Mouse (Mus musculus) midbrain, embryonic 14.5 days (tissue): Measurements from ENCODE around the gene Fam222b. TPM values are rescaled to one million over a fixed set of nuclear protein-coding genes. Genes with fewer than 3 reads are reported as not detected.
A peak's percentile ranks its signal among the peaks of the same experiment; 100 is the strongest.
"Not testable (repeated sequence)": the region's sequence is repeated elsewhere in the genome, so short reads cannot be mapped to it uniquely, and the experiment has no call there.

Experiments used
- ATAC-seq: fragments of 200-750 bp; cut with Nextera tagmentation; 2 replicates; pipeline ENCODE4 v1.8.0; 2017; ENCODE audit warnings: moderate number of reproducible peaks, moderate library complexity; ENCODE audit not compliant: low FRiP score, low TSS enrichment
- DNase-seq: peaks from one replicate; pipeline ENCODE4 v3.0.0-alpha.2; 2015
- H3K27ac ChIP-seq: fragments of 300-500 bp; sonication (generic); replicated peaks from 2 replicates; pipeline ENCODE4 v1.5.1; 2014; ENCODE audit warnings: mild to moderate bottlenecking, low read depth, low read length, moderate library complexity
- H3K27me3 ChIP-seq: fragments of 300-500 bp; sonication (generic); 2 replicates; pipeline ENCODE4 v1.6.1; 2014; ENCODE audit warnings: low read length, control low read depth, mixed read lengths; ENCODE audit not compliant: control insufficient read depth, insufficient read depth
- H3K36me3 ChIP-seq: fragments of 300-500 bp; sonication (generic); 2 replicates; pipeline ENCODE4 v1.6.1; 2014; ENCODE audit warnings: low read length, control low read depth; ENCODE audit not compliant: control insufficient read depth, insufficient read depth
- H3K4me1 ChIP-seq: fragments of 300-500 bp; sonication (generic); 2 replicates; pipeline ENCODE4 v1.6.1; 2014; ENCODE audit warnings: mild to moderate bottlenecking, antibody characterized with exemption, low read length, control low read depth; ENCODE audit not compliant: control insufficient read depth, insufficient read depth
- H3K4me2 ChIP-seq: fragments of 300-500 bp; sonication (generic); 2 replicates; pipeline ENCODE4 v1.6.1; 2014; ENCODE audit warnings: mild to moderate bottlenecking, low read length, moderate library complexity
- H3K4me3 ChIP-seq: fragments of 300-500 bp; sonication (generic); replicated peaks from 2 replicates; pipeline ENCODE4 v1.5.1; 2014; ENCODE audit warnings: low read depth, low read length
- H3K9ac ChIP-seq: fragments of 300-500 bp; sonication (generic); replicated peaks from 2 replicates; pipeline ENCODE4 v1.6.1; 2014; ENCODE audit warnings: mild to moderate bottlenecking, low read length, moderate library complexity
- H3K9me3 ChIP-seq: fragments of 300-500 bp; sonication (generic); 2 replicates; pipeline ENCODE4 v1.6.1; 2016; ENCODE audit warnings: low read length, control low read depth, mixed read lengths; ENCODE audit not compliant: control insufficient read depth
- WGBS: fragments of 180-500 bp; shearing (Covaris S2); extraction: QIAGEN DNeasy Blood & Tissue Kit; methylation state at CpG from one replicate; pipeline ENCODE4 v1.1.7; 2014; 5-methylcytosine and 5-hydroxymethylcytosine counted together
- polyA plus RNA-seq: library from polyadenylated mRNA; unstranded; fragments of >200 nt; fragmentation: Nextera tagmentation; extraction: Ambion mirVana; gene quantifications from 2 replicates; pipeline ENCODE4 v1.2.1, GENCODE M21; 2014

Fam222b gene
- polyA plus RNA-seq: 29.3 and 30.4 TPM in 2 replicates

DNA sequence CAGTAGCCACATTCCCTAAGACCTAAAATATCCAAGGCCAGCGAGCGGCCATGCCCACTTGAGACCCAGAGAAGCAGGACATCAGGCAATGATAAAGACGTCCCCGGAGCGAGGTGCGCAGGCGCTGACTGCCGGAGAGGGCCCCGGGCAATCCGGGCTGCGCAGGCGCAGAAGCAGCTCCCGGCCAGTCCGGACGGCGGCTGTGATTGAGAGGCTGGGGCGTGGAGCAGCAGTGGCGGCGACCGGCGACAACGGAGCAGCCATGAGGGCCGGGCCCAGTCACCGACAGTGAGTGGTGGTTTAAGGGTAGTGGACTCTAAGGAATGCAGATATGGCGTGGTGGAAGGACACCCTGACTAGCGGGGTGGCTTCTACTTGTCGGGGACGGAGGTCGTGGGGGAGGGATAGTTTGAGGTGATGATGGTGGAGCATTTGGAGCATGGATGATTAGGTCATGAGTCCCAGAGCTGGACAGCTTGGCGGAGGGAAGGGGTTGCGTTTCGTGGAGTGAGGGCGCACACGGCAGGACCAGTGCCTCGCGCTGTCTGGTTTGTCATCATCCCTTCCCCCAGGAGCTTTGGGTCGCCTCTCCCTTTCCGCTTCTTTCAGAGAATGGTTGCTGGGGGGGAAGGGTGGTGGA lies at the start of gene Fam222b:
Gene Fam222b, plus strand, starts transcription at position 157 of the 640 bp plus-strand sequence.
- H3K4me3 ChIP-seq: peak within 1 kb of the TSS; percentile 83
- peak; percentile 96 for DNase-seq
- peak; percentile 88 for ATAC-seq
- under 1% methylated on average over 38 of the region's 38 CpGs for WGBS
- peak within 1 kb of the TSS; percentile 82 for H3K9ac ChIP-seq
- peaks cover 23% of the 10 kb centered on the region for H3K4me1 ChIP-seq
- no peaks in the 10 kb centered on the region for H3K36me3 ChIP-seq
- H3K27me3 ChIP-seq: no peaks in the 10 kb centered on the region
- H3K27ac ChIP-seq: peak within 1 kb of the TSS; percentile 83
- peak within 1 kb of the TSS; percentile 68 for H3K4me2 ChIP-seq
- H3K9me3 ChIP-seq: no peaks in the 10 kb centered on the region

DNA sequence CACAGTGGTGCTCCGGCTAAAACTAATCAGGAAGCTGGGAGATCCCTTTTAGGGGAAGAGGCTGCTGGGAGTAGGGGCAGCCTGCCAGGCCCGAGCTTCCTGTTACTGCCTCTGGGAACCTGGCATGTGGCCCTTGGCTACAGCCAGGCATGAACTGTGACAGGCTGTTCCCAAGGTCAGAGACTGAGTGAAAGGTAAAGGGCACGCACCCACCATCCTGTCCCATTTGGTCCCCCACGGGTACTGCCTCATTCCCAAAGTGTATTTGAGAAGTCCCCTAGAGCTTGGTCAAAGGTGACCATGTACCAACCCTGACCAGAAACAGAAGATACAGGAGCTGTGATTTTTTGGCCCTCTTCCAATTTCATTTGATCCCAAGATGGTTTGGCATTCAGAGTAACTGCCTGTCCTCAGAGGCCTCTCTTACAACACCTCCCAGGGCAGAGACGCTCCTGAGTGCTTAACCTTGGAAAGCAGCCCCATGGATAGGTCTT lies 49.7 kb upstream of the Fam222b start:
- Histone ChIP-seq H3K4me1 (no peaks in the 10 kb centered on the region), H3K9me3 (no peaks in the 10 kb centered on the region), H3K9ac (no peak overlapping the region), H3K36me3 (peaks cover 4% of the 10 kb centered on the region; the same call in 1 of the 2 replicates), H3K27ac (no peak overlapping the region), H3K4me3 (no peak overlapping the region), H3K27me3 (no peaks in the 10 kb centered on the region), H3K4me2 (no peak overlapping the region)
- ATAC-seq (no peak), DNase-seq (peak; percentile 19)
- WGBS: 87% methylated on average over 5 of the region's 5 CpGs

- not testable (repeated sequence) for H3K9me3 ChIP-seq, ATAC-seq, H3K4me2 ChIP-seq, H3K4me1 ChIP-seq, H3K27me3 ChIP-seq, DNase-seq, H3K9ac ChIP-seq, H3K27ac ChIP-seq, H3K4me3 ChIP-seq
- 100% methylated on average over 3 of the region's 4 CpGs for WGBS
- peaks cover 31% of the 10 kb centered on the region for H3K36me3 ChIP-seq
These were observed 45.8 kb upstream of the Fam222b start for GRCm38 (mm10) chr11:78048637-78049036.

GRCm38 (mm10) chr11:78053078-78053477 lies 41.4 kb upstream of the Fam222b start:
- H3K4me1 ChIP-seq: no peaks in the 10 kb centered on the region
- no peak overlapping the region for H3K4me2 ChIP-seq
- WGBS: 95% methylated on average over 8 of the region's 8 CpGs
- no peak for DNase-seq
- no peak overlapping the region for H3K9ac ChIP-seq
- ATAC-seq: no peak
- H3K4me3 ChIP-seq: no peak overlapping the region
- peaks cover 75% of the 10 kb centered on the region for H3K36me3 ChIP-seq
- H3K27me3 ChIP-seq: no peaks in the 10 kb centered on the region
- H3K9me3 ChIP-seq: no peaks in the 10 kb centered on the region
- H3K27ac ChIP-seq: no peak overlapping the region

DNA sequence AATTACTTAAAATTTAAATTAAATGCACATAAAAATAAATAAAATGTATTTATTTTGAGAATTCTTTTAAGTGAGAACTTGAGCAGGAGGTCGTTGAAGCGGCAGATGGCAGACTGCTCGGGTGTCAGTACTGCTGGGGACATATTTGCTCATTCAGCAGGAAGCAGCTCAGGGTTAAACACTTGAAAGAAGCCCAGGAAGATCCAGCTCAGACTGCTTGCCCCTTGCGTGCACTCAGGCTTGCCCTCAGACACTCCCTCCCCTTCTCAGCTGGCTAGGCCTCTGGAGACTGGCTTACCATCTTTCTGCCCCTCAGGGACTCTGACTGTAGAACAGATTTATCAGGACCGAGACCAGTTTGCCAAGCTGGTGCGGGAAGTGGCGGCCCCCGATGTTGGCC lies 37.5 kb upstream of the Fam222b start:
- H3K36me3 ChIP-seq: peaks cover 80% of the 10 kb centered on the region
- no peak overlapping the region for H3K4me3 ChIP-seq
- DNase-seq (no peak), ATAC-seq (no peak)
- no peaks in the 10 kb centered on the region for H3K4me1 ChIP-seq
- no peak overlapping the region for H3K9ac ChIP-seq
- 76% methylated on average over 8 of the region's 8 CpGs for WGBS
- H3K27ac ChIP-seq: no peak overlapping the region
- H3K9me3 ChIP-seq: no peaks in the 10 kb centered on the region
- H3K4me2 ChIP-seq: no peak overlapping the region
- H3K27me3 ChIP-seq: no peaks in the 10 kb centered on the region

- DNase-seq (peak; percentile 80), ATAC-seq (peak; percentile 43; the same call in 1 of the 2 replicates)
- Histone ChIP-seq H3K4me1 (no peaks in the 10 kb centered on the region), H3K9me3 (no peaks in the 10 kb centered on the region), H3K36me3 (peaks cover 54% of the 10 kb centered on the region), H3K27ac (no peak overlapping the region), H3K4me2 (no peak overlapping the region), H3K27me3 (no peaks in the 10 kb centered on the region), H3K9ac (no peak overlapping the region), H3K4me3 (no peak overlapping the region)
- 59% methylated on average over 9 of the region's 9 CpGs for WGBS
These were observed 34.4 kb upstream of the Fam222b start for GRCm38 (mm10) chr11:78059833-78060757.

DNA sequence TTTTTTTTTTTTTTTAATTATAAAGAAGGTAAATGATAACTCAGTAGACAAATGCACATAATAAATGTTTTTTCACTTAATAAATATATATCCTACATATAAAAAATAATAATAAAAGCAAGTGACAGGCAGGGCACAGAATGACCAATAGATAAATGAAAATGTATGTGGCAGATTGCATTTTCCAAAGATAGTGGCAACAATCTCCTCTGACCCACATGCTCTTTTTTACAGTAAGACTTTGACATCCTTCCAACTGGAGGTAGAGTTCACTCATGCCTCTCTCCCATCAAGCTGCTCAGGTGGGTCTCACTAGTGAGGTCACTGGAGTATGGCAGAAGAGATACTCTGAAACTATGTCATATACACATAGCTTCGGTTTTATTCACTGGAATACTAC lies 31.9 kb upstream of the Fam222b start:
- no peak overlapping the region for H3K9ac ChIP-seq
- DNase-seq (no peak), ATAC-seq (no peak)
- H3K4me2 ChIP-seq: no peak overlapping the region
- peaks cover 30% of the 10 kb centered on the region for H3K36me3 ChIP-seq
- H3K9me3 ChIP-seq: no peaks in the 10 kb centered on the region
- no peak overlapping the region for H3K27ac ChIP-seq
- 69% methylated on average over 1 of the region's 1 CpGs for WGBS
- H3K27me3 ChIP-seq: no peaks in the 10 kb centered on the region
- no peak overlapping the region for H3K4me3 ChIP-seq
- no peaks in the 10 kb centered on the region for H3K4me1 ChIP-seq

DNA sequence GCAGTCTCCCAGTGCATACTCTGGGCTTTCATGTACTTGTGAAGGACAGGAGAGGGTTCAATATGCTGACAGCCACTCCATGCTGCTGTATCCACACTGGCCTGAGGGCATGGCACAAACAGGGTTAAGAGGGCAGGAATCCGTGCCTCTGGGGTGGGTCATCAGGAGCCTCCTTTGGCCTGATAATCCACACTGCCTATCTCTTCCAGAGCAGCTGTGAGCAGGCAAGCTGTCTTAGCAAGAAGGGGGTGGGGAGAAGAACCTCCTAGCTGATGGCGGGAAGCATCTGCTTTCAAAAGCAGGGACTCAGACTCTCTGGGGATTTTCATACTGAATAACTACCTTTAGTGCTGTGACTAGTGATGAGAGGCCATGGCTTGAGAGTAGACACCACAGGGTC lies 28.6 kb upstream of the Fam222b start:
- ATAC-seq: no peak
- 46% methylated on average over 2 of the region's 2 CpGs for WGBS

More for the DNA sequence above, 28.6 kb upstream of the Fam222b start:
- no peaks in the 10 kb centered on the region for H3K4me1 ChIP-seq
- no peak overlapping the region for H3K9ac ChIP-seq
- H3K9me3 ChIP-seq: no peaks in the 10 kb centered on the region
- no peaks in the 10 kb centered on the region for H3K27me3 ChIP-seq
- DNase-seq: no peak
- no peak overlapping the region for H3K4me3 ChIP-seq
- no peak overlapping the region for H3K4me2 ChIP-seq
- H3K27ac ChIP-seq: no peak overlapping the region
- no peaks in the 10 kb centered on the region for H3K36me3 ChIP-seq
